Mouse (Mus musculus) olfactory bulb, adult 2 months (tissue): ENCODE results near the gene Arhgap10. TPM values are rescaled to one million over a fixed set of nuclear protein-coding genes. Genes with fewer than 3 reads are reported as not detected.

Source experiments
- H3K27ac ChIP-seq: fragments of 200-500 bp; 2 replicates; pipeline ENCODE4 v1.5.1; 2012; ENCODE audit warnings: low read depth, low read length; ENCODE audit not compliant: insufficient read depth
- H3K4me1 ChIP-seq: fragments of 200-500 bp; 2 replicates; pipeline ENCODE4 v1.6.1; 2012; ENCODE audit warnings: low read length; ENCODE audit not compliant: control insufficient read depth, insufficient read depth
- H3K4me3 ChIP-seq: fragments of 200-500 bp; 2 replicates; pipeline ENCODE4 v1.5.1; 2012; ENCODE audit warnings: mild to moderate bottlenecking, low read depth, low read length, moderate library complexity; ENCODE audit not compliant: insufficient read depth
- CTCF ChIP-seq: fragments of 200-500 bp; IDR thresholded peaks from 2 replicates; pipeline ENCODE4 v1.5.1; 2012; ENCODE audit warnings: low read depth, mild to moderate bottlenecking, low read length, moderate library complexity; ENCODE audit not compliant: insufficient read depth
- POLR2A ChIP-seq: fragments of 200-500 bp; IDR thresholded peaks from 2 replicates; pipeline ENCODE4 v1.6.1; 2012; ENCODE audit warnings: mild to moderate bottlenecking, low read depth, low read length, moderate library complexity; ENCODE audit not compliant: insufficient read depth
- WGBS: fragments of 180-500 bp; shearing (Covaris S2); methylation state at CpG from one replicate; pipeline ENCODE4 v1.1.7; 2018; 5-methylcytosine and 5-hydroxymethylcytosine counted together
- polyA plus RNA-seq: library from polyadenylated mRNA; stranded (reverse); fragments of >200 nt; gene quantifications from 2 replicates; pipeline ENCODE4 v1.2.4, GENCODE M21; 2012; ENCODE audit warnings: low replicate concordance; ENCODE audit not compliant: missing spikeins, insufficient read depth, insufficient read length

Gene Arhgap10
- polyA plus RNA-seq, 1 experiment, result not detected

DNA sequence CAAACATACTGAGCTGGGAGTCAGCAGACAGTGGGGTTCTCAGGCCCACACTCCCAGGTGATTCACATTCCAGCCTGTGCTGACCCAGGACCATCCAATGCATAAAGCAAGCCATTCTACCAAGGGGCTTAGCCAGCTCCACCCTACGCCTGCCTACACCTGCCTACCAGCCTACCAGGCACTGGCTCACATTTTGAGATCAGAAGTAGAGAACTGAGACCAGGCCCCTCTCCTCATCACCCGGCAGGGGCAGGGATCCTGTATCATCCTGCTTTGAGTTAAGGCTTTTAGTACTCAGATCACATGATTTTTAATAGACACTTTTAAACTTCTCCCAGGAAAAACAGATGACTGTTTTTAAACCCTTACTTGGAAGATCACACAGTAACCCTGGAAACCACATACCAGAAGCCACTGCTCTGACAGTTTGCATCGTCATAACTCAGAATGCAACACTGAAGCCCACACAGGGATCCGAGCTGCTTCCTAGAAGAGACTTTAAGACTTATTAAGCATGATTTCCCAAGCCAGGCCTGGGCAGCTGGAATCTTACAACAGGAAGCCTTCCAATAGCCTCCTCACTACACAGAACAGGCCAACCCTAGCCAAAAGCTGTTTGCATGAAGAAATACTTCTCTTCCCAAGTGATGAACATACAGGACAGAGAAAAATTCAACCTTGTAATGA, 27.5 kb downstream of the Arhgap10 start:
- WGBS, result 51% methylated on average over 4 of the region's 4 CpGs
- Histone ChIP-seq H3K4me1 (peaks cover 19% of the 10 kb centered on the region), H3K27ac (no peak overlapping the region), H3K4me3 (no peak overlapping the region)
- TF ChIP-seq CTCF (no peak), POLR2A (no peak)

DNA sequence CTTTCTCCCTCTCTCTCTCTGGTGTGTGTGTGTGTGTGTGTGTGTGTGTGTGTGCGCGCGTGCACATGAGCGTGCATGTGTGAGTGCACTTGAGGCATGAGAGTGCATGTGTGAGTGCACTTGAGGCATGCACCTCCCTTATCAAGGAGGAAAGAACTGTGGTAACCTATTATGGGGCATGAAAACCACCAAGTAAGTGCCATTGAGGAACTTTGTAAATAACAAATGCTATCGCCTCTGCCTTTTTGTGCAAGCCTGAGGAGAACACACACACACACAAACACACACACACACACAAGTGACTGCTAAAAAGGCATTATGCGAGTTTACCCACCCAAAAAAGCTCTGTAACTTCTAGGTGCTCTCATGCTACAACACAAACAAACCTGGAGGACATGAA, 28.5 kb downstream of the Arhgap10 start:
- no peak for TF ChIP-seq POLR2A
- no peak for TF ChIP-seq CTCF
- WGBS, result 96% methylated on average over 6 of the region's 6 CpGs
- Histone ChIP-seq H3K27ac (no peak overlapping the region), H3K4me3 (no peak overlapping the region), H3K4me1 (peaks cover 24% of the 10 kb centered on the region)

DNA sequence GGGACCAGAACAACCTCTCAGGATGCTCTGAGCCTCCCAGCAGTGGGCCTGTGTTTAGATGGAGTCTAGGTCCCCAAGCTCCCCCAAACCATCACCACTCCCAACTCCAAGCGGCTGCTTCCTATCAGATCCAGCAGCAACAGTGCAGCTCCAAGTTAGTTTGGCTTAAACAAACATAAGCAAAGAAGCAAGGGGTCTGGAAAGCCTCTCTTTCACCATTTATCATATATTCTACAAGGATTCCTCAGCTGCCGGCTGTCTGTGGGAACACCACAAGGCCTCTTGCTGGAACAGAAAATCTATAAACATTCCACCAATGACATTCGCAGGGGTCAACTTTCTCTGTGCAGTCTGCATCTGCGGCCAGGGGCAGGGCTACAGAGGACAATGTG, 29.5 kb downstream of the Arhgap10 start:
- Histone ChIP-seq H3K4me1 (peaks cover 25% of the 10 kb centered on the region), H3K27ac (no peak overlapping the region), H3K4me3 (no peak overlapping the region)
- WGBS, result 84% methylated on average over 4 of the region's 4 CpGs
- TF ChIP-seq POLR2A (no peak), CTCF (no peak)

DNA sequence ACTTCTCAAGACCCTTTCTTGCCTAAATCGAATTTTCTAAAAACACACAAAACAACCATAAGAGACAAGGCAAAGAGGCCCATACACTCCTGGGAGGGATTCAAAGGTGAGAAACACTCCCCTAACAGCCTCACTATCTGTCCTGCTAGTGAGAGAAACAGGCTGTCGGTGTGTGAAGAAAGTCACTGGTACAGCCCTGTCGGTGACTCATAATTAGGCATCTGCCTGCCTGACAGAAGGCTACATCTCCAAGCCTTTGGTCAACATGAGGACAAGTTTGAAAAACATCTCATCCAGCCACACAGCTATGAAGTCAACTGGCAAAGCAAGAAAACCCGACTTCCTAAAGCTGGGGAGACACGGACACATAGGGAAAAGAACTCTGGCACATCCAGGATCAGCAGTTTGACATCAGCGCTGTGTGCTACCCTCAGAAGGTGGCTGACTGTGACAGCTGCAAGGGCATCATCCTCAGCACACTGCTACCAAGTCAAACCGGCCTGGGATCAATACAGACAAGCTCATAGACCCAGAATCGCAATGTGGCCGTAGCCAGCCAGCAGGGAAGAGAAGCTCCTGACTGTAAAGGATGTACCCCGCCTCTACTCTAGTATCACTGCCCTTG, 30.1 kb downstream of the Arhgap10 start:
- no peak overlapping the region for H3K4me3 ChIP-seq
- TF ChIP-seq CTCF (no peak), POLR2A (no peak)
- H3K4me1 ChIP-seq, result peaks cover 25% of the 10 kb centered on the region
- no peak overlapping the region for H3K27ac ChIP-seq
- WGBS, result 90% methylated on average over 10 of the region's 10 CpGs

DNA sequence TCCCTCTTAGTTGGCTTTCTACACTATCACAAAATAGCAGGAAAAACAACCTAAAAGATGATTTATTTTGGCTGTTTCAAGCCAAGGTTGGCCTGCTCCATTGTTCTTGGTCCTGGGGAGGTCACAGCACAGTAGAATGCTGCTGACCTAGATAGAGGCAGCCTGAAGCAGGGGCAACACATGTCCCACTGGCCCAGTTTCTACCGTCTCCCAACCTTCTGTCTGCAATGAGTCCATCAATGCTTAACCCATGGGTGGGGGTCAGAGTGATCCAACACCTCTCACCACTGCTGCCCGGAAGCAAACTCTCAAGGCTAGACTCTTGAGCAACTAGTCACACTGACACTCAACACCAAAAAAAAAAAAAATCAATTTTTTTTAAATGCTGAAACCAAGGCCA, 31.0 kb downstream of the Arhgap10 start:
- 85% methylated on average over 2 of the region's 2 CpGs for WGBS
- H3K4me1 ChIP-seq, result peaks cover 24% of the 10 kb centered on the region
- TF ChIP-seq POLR2A (no peak), CTCF (no peak)
- no peak overlapping the region for H3K4me3 ChIP-seq
- no peak overlapping the region for H3K27ac ChIP-seq

DNA sequence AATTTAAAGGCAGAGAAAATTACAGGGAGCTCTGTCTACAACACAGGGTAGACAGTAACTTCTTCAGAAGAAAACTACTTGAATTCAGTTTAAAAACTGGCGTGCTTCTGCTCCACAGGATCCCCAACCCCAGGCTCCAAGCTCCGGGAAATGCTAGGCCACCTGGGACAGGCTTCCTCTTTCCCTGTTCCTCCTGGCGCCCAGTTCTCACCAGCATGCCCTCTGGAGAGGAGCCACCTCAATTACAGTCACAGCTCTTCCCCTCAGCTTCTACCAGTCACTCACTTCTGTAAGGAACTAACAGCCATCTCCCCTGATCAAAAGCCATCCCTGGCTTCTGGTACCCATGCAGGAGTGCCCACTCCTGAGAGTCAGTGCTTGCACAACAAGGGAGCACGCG, 32.9 kb downstream of the Arhgap10 start:
- Histone ChIP-seq H3K27ac (no peak overlapping the region), H3K4me1 (peaks cover 14% of the 10 kb centered on the region), H3K4me3 (no peak overlapping the region)
- 76% methylated on average over 5 of the region's 5 CpGs for WGBS
- no peak for TF ChIP-seq CTCF
- TF ChIP-seq POLR2A, result no peak

DNA sequence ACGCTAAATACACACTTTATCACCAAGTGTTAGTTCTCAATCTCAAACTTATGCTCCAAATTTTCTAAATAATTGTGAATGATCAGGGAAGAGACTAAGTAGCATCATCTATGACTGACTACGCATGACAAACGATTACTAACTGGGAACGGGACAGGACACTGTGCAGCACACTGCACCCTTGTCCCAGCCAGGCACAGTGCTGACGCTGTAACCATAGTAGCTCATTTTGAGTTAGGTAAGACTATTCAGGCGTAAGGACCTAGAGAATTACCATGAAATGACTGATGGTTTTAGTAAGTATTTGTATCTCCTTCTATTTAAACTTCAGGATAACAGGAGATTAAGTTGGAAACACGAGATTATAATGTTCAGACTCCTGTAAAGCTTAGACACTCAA, 33.5 kb downstream of the Arhgap10 start:
- Histone ChIP-seq H3K27ac (no peak overlapping the region), H3K4me1 (peaks cover 14% of the 10 kb centered on the region), H3K4me3 (no peak overlapping the region)
- TF ChIP-seq CTCF (no peak), POLR2A (no peak)
- WGBS, result 66% methylated on average over 7 of the region's 7 CpGs

DNA sequence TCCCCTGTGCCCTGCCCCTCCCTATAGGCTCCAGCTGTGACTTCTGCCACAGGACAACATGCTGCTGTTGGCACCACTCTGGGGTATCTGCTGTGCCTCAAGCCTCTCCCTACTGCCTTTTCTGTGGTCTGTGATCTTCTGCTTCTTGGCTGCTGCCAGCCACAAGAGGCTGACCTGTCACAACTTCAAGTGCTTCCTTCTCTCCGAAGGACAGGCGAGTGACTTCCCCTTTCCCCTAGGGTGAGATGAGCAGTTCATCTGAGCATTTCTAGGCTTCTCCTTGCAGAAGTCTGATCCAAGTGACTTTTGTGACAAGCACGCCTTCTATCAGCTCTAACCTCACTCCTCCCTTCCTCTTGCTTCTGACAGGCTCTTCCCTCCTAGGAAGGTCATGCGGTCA, 34.1 kb downstream of the Arhgap10 start:
- TF ChIP-seq CTCF (no peak), POLR2A (no peak)
- Histone ChIP-seq H3K4me1 (peaks cover 14% of the 10 kb centered on the region), H3K4me3 (no peak overlapping the region), H3K27ac (no peak overlapping the region)
- 96% methylated on average over 4 of the region's 4 CpGs for WGBS

DNA sequence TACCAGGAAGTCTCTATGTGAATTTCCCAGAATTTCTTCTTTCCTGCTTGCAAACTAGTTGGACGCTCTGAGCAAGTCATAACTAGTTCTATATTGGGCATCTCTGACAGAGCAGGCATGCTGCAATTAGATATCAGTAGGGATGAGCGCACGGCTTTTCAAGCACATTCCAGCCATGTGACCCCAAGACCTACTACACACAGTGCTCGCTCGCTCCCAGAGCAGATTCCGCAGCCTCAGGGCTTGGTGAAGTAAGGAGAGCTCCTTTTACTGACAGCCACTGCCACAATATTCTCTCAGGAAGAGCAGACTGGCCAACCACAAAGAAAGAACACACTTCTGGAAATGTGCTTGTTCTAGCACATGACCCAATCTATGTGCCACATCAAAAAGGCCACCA, 36.0 kb downstream of the Arhgap10 start:
- WGBS, result 69% methylated on average over 6 of the region's 6 CpGs
- H3K4me3 ChIP-seq, result no peak overlapping the region
- H3K27ac ChIP-seq, result no peak overlapping the region
- peaks cover 13% of the 10 kb centered on the region for H3K4me1 ChIP-seq
- TF ChIP-seq POLR2A, result no peak
- no peak for TF ChIP-seq CTCF
